Mouse (Mus musculus) heart, embryonic 11.5 days (tissue): ENCODE measurements at regions not wholly inside any gene's neighbourhood (a gene's known extent, or its start where the extent isn't known, plus 50 kb on each side); places are given as distances from the start of the nearest gene placed in this dataset.

ENCODE experiments used
- ATAC-seq: fragments of 200-750 bp; cut with Nextera tagmentation; replicated peaks from 2 replicates; pipeline ENCODE4 v1.8.0; 2017; ENCODE audit warnings: moderate library complexity; ENCODE audit not compliant: insufficient number of reproducible peaks, low FRiP score, low TSS enrichment
- H3K27ac ChIP-seq: fragments of 300-500 bp; sonication (generic); 2 replicates; pipeline ENCODE4 v1.5.1; 2014; ENCODE audit warnings: mild to moderate bottlenecking, low read depth, low read length
- H3K27me3 ChIP-seq: fragments of 300-500 bp; sonication (generic); 2 replicates; pipeline ENCODE4 v1.6.1; 2014; ENCODE audit warnings: mild to moderate bottlenecking, low read length, mixed read lengths; ENCODE audit not compliant: control insufficient read depth, insufficient read depth
- H3K36me3 ChIP-seq: fragments of 300-500 bp; sonication (generic); 2 replicates; pipeline ENCODE4 v1.6.1; 2014; ENCODE audit warnings: mild to moderate bottlenecking, low read length, moderate library complexity, mixed read lengths; ENCODE audit not compliant: control insufficient read depth, insufficient read depth
- H3K4me1 ChIP-seq: fragments of 300-500 bp; sonication (generic); 2 replicates; pipeline ENCODE4 v1.6.1; 2014; ENCODE audit warnings: low read length; ENCODE audit not compliant: control insufficient read depth, insufficient read depth
- H3K4me2 ChIP-seq: fragments of 300-500 bp; sonication (generic); 2 replicates; pipeline ENCODE4 v1.6.1; 2014; ENCODE audit warnings: mild to moderate bottlenecking, moderate library complexity
- H3K4me3 ChIP-seq: fragments of 300-500 bp; sonication (generic); 2 replicates; pipeline ENCODE4 v1.5.1; 2014; ENCODE audit warnings: low read depth, low read length
- H3K9ac ChIP-seq: fragments of 300-500 bp; sonication (generic); 2 replicates; pipeline ENCODE4 v1.6.1; 2014; ENCODE audit warnings: mild to moderate bottlenecking, low read depth, low read length, moderate library complexity
- H3K9me3 ChIP-seq: fragments of 300-500 bp; sonication (generic); replicated peaks from 2 replicates; pipeline ENCODE4 v1.6.1; 2016; ENCODE audit warnings: low read length; ENCODE audit not compliant: control insufficient read depth
- WGBS: fragments of 180-500 bp; shearing (Covaris S2); extraction: QIAGEN DNeasy Blood & Tissue Kit; methylation state at CpG from one replicate; pipeline ENCODE4 v1.1.7; 2014; ENCODE audit not compliant: insufficient replicate concordance; 5-methylcytosine and 5-hydroxymethylcytosine counted together

DNA sequence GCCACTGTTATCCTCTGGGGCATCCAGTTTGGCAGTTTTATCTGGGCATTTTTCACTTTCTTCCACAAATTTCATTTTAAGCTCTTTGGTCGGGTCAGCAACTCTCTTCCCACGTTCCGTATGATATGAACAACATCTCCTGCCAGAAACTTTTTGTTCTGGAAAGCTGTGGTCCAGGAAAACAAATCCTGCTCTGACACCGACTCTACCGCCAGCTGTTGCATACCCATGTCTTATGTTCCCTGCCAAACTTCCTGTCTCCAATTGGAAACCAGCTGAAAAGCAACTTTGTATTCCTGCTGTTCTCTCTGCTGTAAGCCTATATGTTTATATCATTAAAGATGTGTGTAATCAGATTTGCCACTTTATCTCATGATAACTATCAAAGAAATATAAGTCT is 551.6 kb upstream of the Kirrel3 start:
- no peak overlapping the region for H3K4me3 ChIP-seq
- no peaks in the 10 kb centered on the region for H3K4me1 ChIP-seq
- ATAC-seq: no peak
- no peaks in the 10 kb centered on the region for H3K36me3 ChIP-seq
- no peak overlapping the region for H3K27ac ChIP-seq
- no peak overlapping the region for H3K9ac ChIP-seq
- H3K4me2 ChIP-seq: no peak overlapping the region
- no peaks in the 10 kb centered on the region for H3K9me3 ChIP-seq
- H3K27me3 ChIP-seq: no peaks in the 10 kb centered on the region
- 79% methylated on average over 5 of the region's 5 CpGs for WGBS

DNA sequence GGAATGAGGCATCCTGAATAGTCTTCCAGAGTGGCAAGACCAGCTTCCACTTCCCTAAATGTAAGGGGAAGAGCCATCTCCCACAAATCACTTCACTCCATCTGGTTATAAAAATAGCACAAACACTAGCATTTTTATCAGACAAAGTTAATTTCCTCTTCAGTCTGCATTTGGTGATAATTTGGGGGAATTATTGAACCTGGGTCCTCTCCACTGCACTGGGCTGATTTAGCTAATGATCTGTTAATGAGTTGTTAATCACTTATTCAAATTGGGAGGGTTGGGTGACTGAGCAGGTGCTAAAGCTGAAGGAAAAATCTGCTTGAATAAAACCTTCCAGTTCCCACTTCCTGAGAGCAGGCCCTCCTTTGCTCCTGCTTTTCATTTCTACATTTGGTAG is 531.4 kb upstream of the Kirrel3 start:
- no peak overlapping the region for H3K27ac ChIP-seq
- H3K36me3 ChIP-seq: no peaks in the 10 kb centered on the region
- H3K9me3 ChIP-seq: no peaks in the 10 kb centered on the region
- no peak overlapping the region for H3K4me3 ChIP-seq
- no peak for ATAC-seq
- no peaks in the 10 kb centered on the region for H3K27me3 ChIP-seq
- H3K4me2 ChIP-seq: no peak overlapping the region
- no peak overlapping the region for H3K9ac ChIP-seq
- H3K4me1 ChIP-seq: no peaks in the 10 kb centered on the region
